Mouse (Mus musculus) spleen, adult 2 months (tissue): ENCODE measurements around the gene Ccdc28a.

Experiments used
- CTCF ChIP-seq: fragments of 200-500 bp; IDR thresholded peaks from 2 replicates; pipeline ENCODE4 v1.5.1; 2011; ENCODE audit warnings: mild to moderate bottlenecking, inconsistent platforms; ENCODE audit not compliant: insufficient read depth, insufficient read length, insufficient replicate concordance; ENCODE audit errors: extremely low read depth
- POLR2A ChIP-seq: fragments of 200-500 bp; IDR thresholded peaks from 2 replicates; pipeline ENCODE4 v1.6.1; 2011; ENCODE audit warnings: low read depth, low read length, inconsistent platforms

GRCm38 (mm10) chr10:18210726-18211125 is 24.1 kb downstream of the Ccdc28a start, which contains the start of gene Ect2l:
- TF ChIP-seq CTCF (peak; percentile 63), POLR2A (no peak)
